Comparison of ENCODE assay signal across 13 mouse cellular contexts in genomic region chr11:51326908-51327307, GRCm38 (mm10). TPM values are rescaled to one million over a fixed set of nuclear protein-coding genes. Genes with fewer than 3 reads are reported as not detected.
A peak's percentile ranks its signal among the peaks of the same experiment; 100 is the strongest.
DNase-seq lines count a peak whose midpoint lies in the region; ATAC-seq lines count a peak whose summit lies in the region.
"Had no signal": no experiment of that assay in that cellular context is flagged by ENCODE, and none has a peak within 500 bp of the region (broad histone marks: within the 10 kb centered on the region; RNA-seq: fewer than 3 reads in every experiment).

No protein-coding gene starts in this region.

- ATAC-seq in kidney, embryonic 14.5 days (ENCODE audit: low FRiP score, low TSS enrichment), result no peak
- ATAC-seq: activated CD4-positive, CD25-positive, alpha-beta regulatory T cell, adult 4 months had no signal

- DNase-seq in embryo, embryonic 10.5 days (ENCODE audit: low spot score), result peak; percentile 23
- no peak for DNase-seq in embryo, embryonic 9.5 days (ENCODE audit: extremely low spot score)
- DNase-seq in kidney, adult 9 months, result peak; percentile 7
- peak; percentile 34 for DNase-seq in 3T3-L1 (ENCODE audit: low read depth, low spot score)
- DNase-seq in adipocyte (ENCODE audit: low spot score), result peak; percentile 47
- no peak for DNase-seq in urinary bladder, adult 2 months (ENCODE audit: low spot score)
- no peak for DNase-seq in hindbrain, embryonic 10.5 days (ENCODE audit: low spot score)
- DNase-seq: right cerebral cortex, adult 18-20 months had no signal

- H3K27me3 ChIP-seq in kidney, embryonic 14.5 days (ENCODE audit: control insufficient read depth, insufficient read depth, low read length), result no peaks in the 10 kb centered on the region
- H3K27me3 ChIP-seq in hindbrain, embryonic 10.5 days (ENCODE audit: insufficient read depth, poor library complexity, severe bottlenecking), result no peaks in the 10 kb centered on the region
- H3K27me3 ChIP-seq: limb, embryonic 13.5 days had no signal

- H3K36me3 ChIP-seq in kidney, embryonic 14.5 days (ENCODE audit: control insufficient read depth, insufficient read depth, low read length), result no peaks in the 10 kb centered on the region
- no peaks in the 10 kb centered on the region for H3K36me3 ChIP-seq in hindbrain, embryonic 10.5 days
- H3K36me3 ChIP-seq: limb, embryonic 13.5 days had no signal

- no peak overlapping the region for H3K27ac ChIP-seq in kidney, embryonic 14.5 days (ENCODE audit: low read depth, low read length)
- no peak overlapping the region for H3K27ac ChIP-seq in hindbrain, embryonic 10.5 days
- H3K27ac ChIP-seq: limb, embryonic 13.5 days had no signal

- no peak overlapping the region for H3K9ac ChIP-seq in kidney, embryonic 14.5 days (ENCODE audit: low read depth, low read length)
- H3K9ac ChIP-seq: limb, embryonic 13.5 days had no signal

- no peak overlapping the region for H3K4me2 ChIP-seq in kidney, embryonic 14.5 days (replicated peaks; ENCODE audit: low read depth, low read length)
- H3K4me2 ChIP-seq: limb, embryonic 13.5 days had no signal

- no peaks in the 10 kb centered on the region for H3K9me3 ChIP-seq in kidney, embryonic 14.5 days (ENCODE audit: control insufficient read depth, low read length)
- no peaks in the 10 kb centered on the region for H3K9me3 ChIP-seq in hindbrain, embryonic 10.5 days
- H3K9me3 ChIP-seq: limb, embryonic 13.5 days had no signal

- WGBS in kidney, embryonic 14.5 days, result 61% methylated on average over 6 of the region's 6 CpGs
- 72% methylated on average over 6 of the region's 6 CpGs for WGBS in hindbrain, embryonic 10.5 days

- H3K4me3 ChIP-seq in kidney, embryonic 14.5 days (ENCODE audit: low read length), result no peak overlapping the region
- H3K4me3 ChIP-seq in hindbrain, embryonic 10.5 days, result no peak overlapping the region
- H3K4me3 ChIP-seq: erythroblast, embryonic 14.5 days; limb, embryonic 13.5 days; megakaryocyte, embryonic 14.5 days had no signal

- no peaks in the 10 kb centered on the region for H3K4me1 ChIP-seq in kidney, embryonic 14.5 days (ENCODE audit: control insufficient read depth, insufficient read depth, low read length)
- 0 out of 2 replicates have a peak, but pooled peaks cover 4% of the 10 kb centered on the region for H3K4me1 ChIP-seq in hindbrain, embryonic 10.5 days (replicated peaks)
- H3K4me1 ChIP-seq: megakaryocyte, embryonic 14.5 days had no signal

RNA-seq across cellular contexts. Expression of gene Col23a1, which starts 37.2 kb away (rescaled TPM):
- 8.6 and 12.3 TPM in 2 replicates for polyA plus RNA-seq in kidney, embryonic 14.5 days (2014; fragmentation: Nextera tagmentation; extraction: Ambion mirVana)
- polyA plus RNA-seq in urinary bladder, adult 2 months (2012; rRNA removed), result 2.6 and 3.2 TPM in 2 replicates
- polyA plus RNA-seq in hindbrain, embryonic 10.5 days (2016; fragmentation: Nextera tagmentation; extraction: Ambion mirVana), result 16.1 and 16.6 TPM in 2 replicates
- polyA plus RNA-seq: erythroblast, embryonic 14.5 days had no signal

Comparison
In these comparisons a context has a peak if more than half of its experiments do, and no peak if none do; other contexts are left out.
1. DNase-seq: peak in embryo, embryonic 10.5 days (single experiment), kidney, adult 9 months (single experiment), 3T3-L1 (single experiment) and adipocyte (single experiment); none in embryo, embryonic 9.5 days (single experiment), urinary bladder, adult 2 months (single experiment) and hindbrain, embryonic 10.5 days (single experiment).